38 mouse cellular contexts compared by ENCODE assay signal in genomic region chr14:46357696-46358095, GRCm38 (mm10). TPM values are rescaled to one million over a fixed set of nuclear protein-coding genes. Genes with fewer than 3 reads are reported as not detected.
"Had no signal": no experiment of that assay in that cellular context is flagged by ENCODE, and none has a peak within 500 bp of the region (broad histone marks: within the 10 kb centered on the region; RNA-seq: fewer than 3 reads in every experiment).

No protein-coding gene starts in this region.

- H3K9me3 ChIP-seq: heart, embryonic 10.5 days; heart, embryonic 13.5 days; heart, embryonic 15.5 days; hindbrain, embryonic 13.5 days; hindbrain, embryonic 15.5 days; limb, embryonic 13.5 days; limb, embryonic 15.5 days; liver, embryonic 12.5 days had no signal

- H3K36me3 ChIP-seq: heart, embryonic 10.5 days; heart, embryonic 13.5 days; heart, embryonic 15.5 days; hindbrain, embryonic 13.5 days; hindbrain, embryonic 15.5 days; limb, embryonic 13.5 days; limb, embryonic 15.5 days; liver, embryonic 12.5 days had no signal

- H3K27ac ChIP-seq: heart, adult 2 months; heart, embryonic 10.5 days; heart, embryonic 13.5 days; heart, embryonic 15.5 days; hindbrain, embryonic 13.5 days; hindbrain, embryonic 15.5 days; hindbrain, postnatal 0 days; layer of hippocampus, adult 2 months; limb, embryonic 13.5 days; limb, embryonic 15.5 days; liver, embryonic 12.5 days; liver, embryonic 14.5 days had no signal

- H3K9ac ChIP-seq: heart, embryonic 13.5 days; heart, embryonic 15.5 days; hindbrain, embryonic 13.5 days; hindbrain, embryonic 15.5 days; limb, embryonic 13.5 days; limb, embryonic 15.5 days; liver, embryonic 12.5 days; liver, embryonic 14.5 days had no signal

- H3K4me3 ChIP-seq: heart, adult 2 months; heart, embryonic 10.5 days; heart, embryonic 13.5 days; heart, embryonic 15.5 days; hindbrain, embryonic 13.5 days; hindbrain, embryonic 15.5 days; layer of hippocampus, adult 2 months; limb, embryonic 13.5 days; limb, embryonic 15.5 days; liver, embryonic 12.5 days had no signal

- ATAC-seq: hindbrain, postnatal 0 days; intestine, embryonic 16.5 days; liver, embryonic 12.5 days had no signal

- DNase-seq: gastrocnemius, postnatal 14 days; gastrocnemius, postnatal 36 days; heart, adult 11 months; heart, adult 2 months; heart, postnatal 14 days; heart, postnatal 36 days; kidney, adult 11 months; kidney, adult 8-10 months; kidney, postnatal 10 days; kidney, postnatal 25 days; kidney, postnatal 4 days; layer of hippocampus, postnatal 36 days; left cerebral cortex, postnatal 4 days had no signal

- H3K27me3 ChIP-seq: heart, embryonic 13.5 days; heart, embryonic 15.5 days; hindbrain, embryonic 13.5 days; hindbrain, embryonic 15.5 days; limb, embryonic 15.5 days; liver, embryonic 12.5 days had no signal

- H3K4me2 ChIP-seq: heart, embryonic 13.5 days; heart, embryonic 15.5 days; hindbrain, embryonic 13.5 days; hindbrain, embryonic 15.5 days; limb, embryonic 13.5 days; limb, embryonic 15.5 days; liver, embryonic 12.5 days had no signal

- H3K4me1 ChIP-seq: heart, embryonic 10.5 days; heart, embryonic 13.5 days; heart, embryonic 15.5 days; hindbrain, embryonic 13.5 days; hindbrain, embryonic 15.5 days; limb, embryonic 15.5 days; liver, embryonic 12.5 days had no signal

RNA-seq across cellular contexts. Expression of gene Gm15217, which starts 21.5 kb away (rescaled TPM):
- total RNA-seq: gastrocnemius, adult 18-20 months; gastrocnemius, adult 8-10 months; gastrocnemius, postnatal 14 days; gastrocnemius, postnatal 36 days; heart, adult 2 months; heart, postnatal 14 days; heart, postnatal 36 days; hematopoietic stem cell, adult 5-6 weeks; hindbrain, postnatal 0 days; layer of hippocampus, adult 2 months; layer of hippocampus, postnatal 10 days; layer of hippocampus, postnatal 36 days; left cerebral cortex, adult 18-20 months; left cerebral cortex, adult 8-10 months; left cerebral cortex, postnatal 10 days; left cerebral cortex, postnatal 25 days; left cerebral cortex, postnatal 4 days; liver, adult 2 months had no signal
- polyA plus RNA-seq: heart, adult 2 months; heart, embryonic 13.5 days; heart, embryonic 15.5 days; heart, postnatal 0 days; hindbrain, embryonic 11.5 days; hindbrain, embryonic 13.5 days; hindbrain, embryonic 15.5 days; hindbrain, postnatal 0 days; kidney, embryonic 14.5 days; limb, embryonic 11.5 days; liver, adult 2 months; liver, embryonic 12.5 days; liver, embryonic 14.5 days had no signal
